Mouse (Mus musculus) neural tube, embryonic 11.5 days (tissue): ENCODE results near the gene Eif5. TPM values are rescaled to one million over a fixed set of nuclear protein-coding genes. Genes with fewer than 3 reads are reported as not detected.

Source experiments
- ATAC-seq: fragments of 200-750 bp; cut with Nextera tagmentation; 2 replicates; pipeline ENCODE4 v1.8.0; 2017; ENCODE audit warnings: moderate number of reproducible peaks, mild to moderate bottlenecking, moderate TSS enrichment, moderate library complexity; ENCODE audit not compliant: insufficient read depth, low FRiP score, low TSS enrichment
- DNase-seq: peaks from one replicate; pipeline ENCODE4 v3.0.0-alpha.2; 2015; ENCODE audit warnings: low spot score
- H3K27ac ChIP-seq: fragments of 300-500 bp; sonication (generic); 2 replicates; pipeline ENCODE4 v1.5.1; 2014; ENCODE audit warnings: low read depth, mild to moderate bottlenecking, low read length
- H3K27me3 ChIP-seq: fragments of 300-500 bp; sonication (generic); 2 replicates; pipeline ENCODE4 v1.6.1; 2014; ENCODE audit warnings: mild to moderate bottlenecking, low read length, mixed read lengths; ENCODE audit not compliant: control insufficient read depth, insufficient read depth
- H3K36me3 ChIP-seq: fragments of 300-500 bp; sonication (generic); 2 replicates; pipeline ENCODE4 v1.6.1; 2014; ENCODE audit warnings: mild to moderate bottlenecking, low read length, moderate library complexity, mixed read lengths; ENCODE audit not compliant: control insufficient read depth, insufficient read depth
- H3K4me1 ChIP-seq: fragments of 300-500 bp; sonication (generic); 2 replicates; pipeline ENCODE4 v1.6.1; 2014; ENCODE audit warnings: low read length, mixed read lengths; ENCODE audit not compliant: control insufficient read depth, insufficient read depth
- H3K4me2 ChIP-seq: fragments of 300-500 bp; sonication (generic); 2 replicates; pipeline ENCODE4 v1.6.1; 2014; ENCODE audit warnings: low read depth, mild to moderate bottlenecking, moderate library complexity
- H3K4me3 ChIP-seq: fragments of 300-500 bp; sonication (generic); 2 replicates; pipeline ENCODE4 v1.5.1; 2014; ENCODE audit warnings: low read depth, low read length
- H3K9ac ChIP-seq: fragments of 300-500 bp; sonication (generic); 2 replicates; pipeline ENCODE4 v1.6.1; 2014; ENCODE audit warnings: mild to moderate bottlenecking, low read length
- H3K9me3 ChIP-seq: fragments of 300-500 bp; sonication (generic); 2 replicates; pipeline ENCODE4 v1.6.1; 2016; ENCODE audit warnings: low read length; ENCODE audit not compliant: control insufficient read depth
- WGBS: fragments of 180-500 bp; shearing (Covaris S2); extraction: QIAGEN DNeasy Blood & Tissue Kit; methylation state at CpG from one replicate; pipeline ENCODE4 v1.1.7; 2014; 5-methylcytosine and 5-hydroxymethylcytosine counted together
- polyA plus RNA-seq: library from polyadenylated mRNA; unstranded; fragments of >200 nt; fragmentation: Nextera tagmentation; extraction: Ambion mirVana; gene quantifications from 2 replicates; pipeline ENCODE4 v1.2.1, GENCODE M21; 2014

Gene Eif5
- polyA plus RNA-seq, 1 experiment from 2014 or later: 645 TPM

DNA sequence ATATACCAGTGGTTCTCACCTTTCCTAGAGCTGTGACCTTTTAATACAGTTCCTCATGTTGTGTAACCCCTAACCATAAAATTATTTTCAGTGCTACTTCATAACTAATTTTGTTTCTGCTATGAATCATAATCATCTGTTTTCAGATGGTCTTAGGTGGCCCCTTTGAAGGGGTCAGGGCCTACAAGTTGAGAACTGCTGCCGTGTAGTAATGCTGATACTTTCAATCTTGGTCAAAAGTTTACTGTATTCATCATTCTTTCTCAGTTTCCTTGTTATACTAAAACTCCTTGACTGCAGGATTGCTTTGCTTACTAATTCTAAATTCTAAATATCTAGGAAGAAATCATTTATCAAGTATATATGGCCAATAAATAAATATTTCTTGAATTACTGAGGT, 46.6 kb downstream of the Eif5 start:
- H3K27ac ChIP-seq: no peak overlapping the region
- no peaks in the 10 kb centered on the region for H3K9me3 ChIP-seq
- no peak overlapping the region for H3K4me2 ChIP-seq
- ATAC-seq (no peak), DNase-seq (no peak)
- H3K9ac ChIP-seq: no peak overlapping the region
- no peak overlapping the region for H3K4me3 ChIP-seq
- H3K36me3 ChIP-seq: no peaks in the 10 kb centered on the region
- H3K27me3 ChIP-seq: no peaks in the 10 kb centered on the region
- no peaks in the 10 kb centered on the region for H3K4me1 ChIP-seq
- WGBS: 89% methylated on average over 1 of the region's 1 CpGs

DNA sequence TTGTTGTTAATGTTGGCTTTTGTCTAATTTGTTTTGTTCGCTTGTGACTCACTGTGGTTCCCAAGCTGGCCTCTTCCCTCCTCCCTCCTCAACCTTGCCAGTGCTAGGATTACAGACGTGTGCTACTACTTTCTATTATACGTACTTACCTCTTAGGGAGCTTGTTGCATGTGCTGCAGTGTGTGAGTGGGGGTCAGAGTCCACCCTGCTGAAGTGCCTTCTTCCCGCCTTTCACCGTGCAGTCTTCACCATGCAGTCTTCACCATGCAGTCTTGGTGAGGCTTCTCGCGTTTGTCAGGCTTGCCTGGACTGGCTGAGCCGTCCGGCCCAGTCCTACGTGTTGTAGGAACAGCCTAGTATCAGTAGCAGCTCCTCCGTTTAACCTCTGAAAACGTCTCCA, 49.4 kb downstream of the Eif5 start:
- Histone ChIP-seq H3K27me3 (no peaks in the 10 kb centered on the region), H3K4me3 (no peak overlapping the region), H3K36me3 (no peaks in the 10 kb centered on the region), H3K9ac (no peak overlapping the region), H3K9me3 (no peaks in the 10 kb centered on the region), H3K27ac (no peak overlapping the region), H3K4me2 (no peak overlapping the region), H3K4me1 (no peaks in the 10 kb centered on the region)
- 91% methylated on average over 12 of the region's 12 CpGs for WGBS
- ATAC-seq (no peak), DNase-seq (no peak)

DNA sequence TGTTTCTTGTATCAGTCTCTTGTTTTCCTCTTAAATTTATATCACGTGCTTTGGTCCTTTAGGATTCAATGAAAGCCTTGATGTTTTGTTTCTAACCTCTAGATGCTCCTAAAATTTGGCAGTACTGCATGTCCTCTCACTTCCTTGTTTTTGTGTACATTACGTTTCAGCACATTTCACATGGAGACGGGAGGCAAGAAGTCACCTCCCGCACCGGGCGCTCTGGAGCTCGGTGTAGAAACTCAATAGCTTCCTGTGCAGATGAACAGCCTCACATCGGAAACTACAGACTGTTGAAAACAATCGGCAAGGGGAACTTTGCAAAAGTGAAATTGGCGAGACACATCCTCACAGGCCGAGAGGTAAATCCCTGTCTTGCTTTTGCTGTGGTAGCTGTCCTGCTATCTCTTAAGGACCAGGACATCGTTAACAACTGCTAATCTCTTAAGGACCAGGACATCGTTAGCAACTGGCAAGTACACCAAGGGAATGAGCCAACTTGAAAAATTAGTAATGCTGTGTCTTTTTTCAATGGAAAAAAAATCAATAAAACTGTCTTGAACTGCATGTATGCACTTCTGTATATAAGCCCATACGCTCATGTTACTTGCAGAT, 54.7 kb downstream of the Eif5 start:
- no peak overlapping the region for H3K9ac ChIP-seq
- no peak overlapping the region for H3K4me2 ChIP-seq
- no peaks in the 10 kb centered on the region for H3K4me1 ChIP-seq
- H3K27me3 ChIP-seq: no peaks in the 10 kb centered on the region
- no peak overlapping the region for H3K4me3 ChIP-seq
- ATAC-seq (no peak), DNase-seq (no peak)
- H3K36me3 ChIP-seq: peaks cover 9% of the 10 kb centered on the region
- H3K27ac ChIP-seq: no peak overlapping the region
- WGBS: 91% methylated on average over 14 of the region's 14 CpGs
- no peaks in the 10 kb centered on the region for H3K9me3 ChIP-seq

DNA sequence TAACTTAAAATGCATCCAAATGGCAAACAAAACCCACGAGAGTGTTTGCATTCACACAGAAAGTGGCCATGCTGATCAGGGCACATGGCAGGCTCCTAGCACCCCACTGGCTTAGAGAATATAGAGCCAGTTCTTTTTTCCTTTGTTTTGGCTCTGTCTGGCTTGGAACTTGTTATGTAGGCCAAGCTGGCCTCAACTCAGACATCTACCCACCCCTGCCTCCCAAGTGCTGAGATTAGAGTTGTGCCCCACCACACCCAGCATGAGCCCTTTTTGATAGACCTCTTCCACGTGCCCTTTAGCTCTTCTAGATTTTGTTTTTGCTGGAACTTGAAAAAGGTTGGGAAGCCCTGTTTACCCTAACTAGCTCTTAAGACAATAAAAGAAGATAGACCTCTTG, 56.0 kb downstream of the Eif5 start:
- Histone ChIP-seq H3K4me1 (no peaks in the 10 kb centered on the region), H3K27ac (no peak overlapping the region), H3K9me3 (no peaks in the 10 kb centered on the region), H3K4me3 (no peak overlapping the region), H3K4me2 (no peak overlapping the region), H3K9ac (no peak overlapping the region), H3K27me3 (no peaks in the 10 kb centered on the region), H3K36me3 (peaks cover 13% of the 10 kb centered on the region)
- 88% methylated on average over 2 of the region's 2 CpGs for WGBS
- DNase-seq (no peak), ATAC-seq (no peak)

Other genes with a start within 250 kb of the Eif5 start
- 36.7 and 37.2 TPM in 2 replicates for gene Cdc42bpb, start 160.3 kb upstream of the Eif5 start, polyA plus RNA-seq
- gene Lbhd2, start 131.2 kb upstream of the Eif5 start, polyA plus RNA-seq: not detected in 2 replicates
- gene Exoc3l4, start 121.0 kb upstream of the Eif5 start, polyA plus RNA-seq: 5.3 and 6.6 TPM in 2 replicates
- gene Tnfaip2, start 95.5 kb upstream of the Eif5 start, polyA plus RNA-seq: 3.4 and 3.7 TPM in 2 replicates
- 5.2 and 5.3 TPM in 2 replicates for gene Gm266, start 52.2 kb upstream of the Eif5 start, polyA plus RNA-seq
- gene Mark3, start 36.5 kb downstream of the Eif5 start, polyA plus RNA-seq: 70.5 and 73.1 TPM in 2 replicates
- 2,083 and 2,271 TPM in 2 replicates for gene Ckb, start 134.3 kb downstream of the Eif5 start, polyA plus RNA-seq
- gene Trmt61a, start 140.1 kb downstream of the Eif5 start, polyA plus RNA-seq: 5.8 and 6.6 TPM in 2 replicates
- gene Bag5, start 175.2 kb downstream of the Eif5 start, polyA plus RNA-seq: 58.8 and 60.0 TPM in 2 replicates
- 53.1 and 53.4 TPM in 2 replicates for gene Apopt1, start 175.2 kb downstream of the Eif5 start, polyA plus RNA-seq
- gene Klc1, start 220.8 kb downstream of the Eif5 start, polyA plus RNA-seq: 339 and 364 TPM in 2 replicates